Mouse (Mus musculus) ZHBTc4 (cell line): ENCODE measurements at regions not wholly inside any gene's neighbourhood (a gene's known extent, or its start where the extent isn't known, plus 50 kb on each side); places are given as distances from the start of the nearest gene placed in this dataset.
A peak's percentile ranks its signal among the peaks of the same experiment; 100 is the strongest.

Source experiments
- DNase-seq: peaks from one replicate; pipeline ENCODE4 v3.0.0-alpha.2; 2011; ENCODE audit warnings: low read depth, low spot score

DNA sequence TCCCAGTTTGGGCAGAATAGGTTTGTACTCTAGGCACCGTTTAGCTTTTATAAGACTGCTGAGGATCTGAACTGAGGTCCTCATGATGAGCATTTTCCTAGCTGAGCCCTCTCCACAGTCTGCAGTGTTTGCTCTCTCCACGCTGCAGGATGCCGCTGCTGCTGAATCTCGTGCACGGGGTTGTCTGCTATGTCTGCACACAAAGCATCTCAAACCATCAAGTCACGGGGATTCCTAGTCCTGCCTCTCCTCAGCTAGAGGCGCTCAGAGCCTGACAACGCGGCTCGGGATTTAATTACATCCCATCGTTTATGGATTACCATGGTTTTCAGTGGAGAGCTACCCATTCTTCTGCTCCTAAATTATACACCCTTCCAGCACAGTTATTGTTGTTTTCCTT, 175.6 kb downstream of the Rnf144b start:
- peak; percentile 34 for DNase-seq

DNA sequence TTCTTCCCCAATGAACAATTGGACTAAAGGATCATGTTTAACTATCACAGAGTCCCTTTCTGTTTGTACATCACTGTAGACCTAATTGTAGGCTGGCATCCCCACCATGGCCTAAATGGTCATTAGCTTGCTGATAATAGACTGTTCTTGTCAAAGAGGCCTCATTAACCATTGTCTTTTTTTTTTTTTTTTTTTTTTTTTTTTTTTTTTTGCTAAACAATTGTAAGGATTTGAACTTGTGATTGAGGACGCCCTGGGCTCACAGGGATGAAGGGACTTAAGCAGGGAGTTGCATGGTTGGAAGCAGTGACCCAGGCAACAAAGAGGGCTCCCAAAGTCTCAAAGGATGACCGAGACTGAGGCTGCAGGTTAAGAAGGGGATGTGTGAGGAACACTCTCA, 178.0 kb downstream of the Rnf144b start:
- no peak for DNase-seq

DNA sequence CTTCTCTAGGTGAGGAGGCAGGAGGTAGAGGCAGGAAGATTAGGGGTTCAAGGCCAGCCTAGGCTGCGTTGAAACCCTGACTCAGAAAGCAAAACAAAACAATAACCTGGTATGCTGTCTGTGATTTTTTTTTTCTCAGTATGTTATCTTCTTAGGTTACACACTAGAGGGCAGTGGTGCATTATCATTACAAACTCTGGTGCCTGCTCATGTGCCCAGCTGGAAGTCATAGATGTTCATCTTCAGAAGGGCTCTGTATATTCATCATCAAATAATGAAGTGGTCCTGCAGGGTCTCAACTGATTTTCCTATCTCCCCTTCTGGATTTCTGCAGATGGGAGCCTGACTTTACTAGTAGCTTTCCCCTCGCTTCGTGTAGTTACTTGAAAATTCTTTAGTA, 178.6 kb downstream of the Rnf144b start:
- no peak for DNase-seq

DNA sequence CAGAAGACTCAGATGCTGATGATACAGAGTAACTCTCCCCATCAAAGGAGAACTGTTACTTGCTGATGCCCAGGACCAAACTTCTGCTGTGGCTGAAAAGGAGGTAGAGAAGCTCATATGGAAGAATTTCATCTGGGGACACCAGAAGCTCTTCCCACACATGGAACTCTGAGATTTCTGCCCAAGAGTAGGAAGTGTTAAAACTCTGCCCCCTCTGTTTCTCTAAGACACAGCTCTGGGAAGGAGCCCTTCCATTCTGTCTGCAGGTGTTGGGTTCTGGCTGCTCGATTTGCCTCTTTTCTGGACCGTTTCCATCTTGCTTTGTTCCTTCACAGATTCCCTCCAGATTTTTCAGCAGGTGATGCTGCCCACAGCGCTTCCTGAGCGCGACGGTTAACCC, 187.0 kb downstream of the Rnf144b start:
- no peak for DNase-seq

DNA sequence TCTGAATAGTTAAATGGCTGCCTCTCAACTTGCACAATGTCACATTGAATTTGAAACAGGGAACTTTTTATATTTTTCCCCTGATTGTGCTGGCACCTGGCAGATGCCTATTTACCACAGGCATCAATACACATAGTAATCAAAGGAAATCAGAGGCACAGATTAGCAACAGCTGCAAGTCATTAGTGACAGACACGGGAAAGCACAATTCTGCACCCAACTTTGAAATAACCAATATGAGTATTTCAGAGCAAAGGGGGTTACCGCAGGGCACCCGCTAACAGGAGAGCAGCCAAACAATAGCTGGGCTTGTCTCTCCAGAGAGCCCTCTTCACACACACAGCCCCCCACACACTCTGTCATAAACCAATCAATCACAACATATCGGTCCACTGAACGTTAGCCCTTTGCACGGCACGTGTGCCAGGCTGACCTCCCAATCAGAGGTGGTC, 188.3 kb downstream of the Rnf144b start:
- DNase-seq: no peak

DNA sequence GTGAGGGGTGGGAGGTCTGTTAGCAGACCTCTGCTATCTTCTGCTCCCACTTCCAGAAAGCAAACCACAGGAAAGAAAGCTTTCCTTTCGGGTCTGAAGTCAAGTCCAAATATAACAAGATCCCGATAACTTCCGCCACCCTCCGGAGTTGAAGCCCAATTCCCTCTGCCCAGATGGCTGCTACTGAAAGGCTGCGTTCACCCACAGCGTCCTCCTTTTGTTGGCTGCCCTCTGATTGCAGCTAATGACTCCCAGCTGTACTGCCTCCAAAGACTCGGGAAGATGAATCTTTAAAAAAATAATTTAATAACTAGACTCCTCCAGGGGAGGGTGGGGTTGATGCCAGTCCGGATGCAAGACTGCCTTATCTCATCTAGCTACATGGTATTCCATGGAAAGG, 197.1 kb downstream of the Rnf144b start:
- DNase-seq: no peak

DNA sequence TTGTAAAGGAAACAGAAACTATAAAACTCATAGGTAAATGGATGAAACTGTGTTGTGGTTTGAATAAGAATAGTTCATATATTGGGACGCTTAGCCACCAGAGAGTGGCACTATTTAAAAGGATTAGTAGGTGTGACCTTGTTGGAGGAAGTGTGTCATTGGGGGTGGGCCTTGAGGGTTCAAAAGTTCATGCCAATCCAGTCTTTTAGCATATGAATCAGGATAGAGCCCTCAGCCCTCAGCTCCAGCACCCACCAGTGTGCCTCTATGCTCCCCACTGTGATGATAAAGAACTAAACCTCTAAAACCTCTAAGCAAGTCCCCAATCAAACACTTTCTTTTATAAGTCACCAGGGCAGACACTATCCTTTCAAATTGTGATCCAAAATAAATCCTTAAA, 199.4 kb downstream of the Rnf144b start:
- DNase-seq: peak; percentile 26

DNA sequence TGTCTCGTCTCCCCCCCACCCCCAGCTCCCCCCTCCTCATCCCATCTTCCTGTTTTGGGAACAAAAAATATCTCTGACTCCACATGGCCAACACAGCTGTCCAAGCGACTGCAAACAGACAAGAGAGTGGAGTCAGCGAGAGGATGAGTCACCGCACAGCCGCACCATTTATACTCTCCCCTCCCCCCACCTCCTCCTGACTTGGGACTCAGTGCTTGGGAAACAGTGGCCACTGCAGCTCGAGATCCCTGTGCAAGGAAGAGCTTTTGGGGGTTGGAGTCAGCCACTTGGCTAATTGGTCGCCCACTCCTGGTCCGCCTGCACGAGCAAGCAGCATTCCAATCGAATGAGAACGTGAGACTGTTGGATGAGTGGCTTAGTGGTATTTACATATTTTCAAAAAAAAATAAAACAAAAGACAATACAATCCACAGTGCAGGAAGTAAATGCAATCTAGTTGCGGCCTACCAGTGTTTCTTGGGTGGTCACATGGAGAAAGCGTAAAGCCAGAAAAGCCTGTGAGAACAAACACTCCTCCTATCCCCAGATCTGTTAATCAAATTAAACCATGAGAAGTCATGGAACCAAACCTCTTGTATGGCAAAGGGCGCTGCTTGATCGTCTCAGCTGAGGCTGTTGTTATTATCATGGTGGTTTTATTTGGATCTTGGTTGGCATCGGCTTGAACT, 213.7 kb downstream of the Rnf144b start:
- DNase-seq: peak; percentile 23

DNA sequence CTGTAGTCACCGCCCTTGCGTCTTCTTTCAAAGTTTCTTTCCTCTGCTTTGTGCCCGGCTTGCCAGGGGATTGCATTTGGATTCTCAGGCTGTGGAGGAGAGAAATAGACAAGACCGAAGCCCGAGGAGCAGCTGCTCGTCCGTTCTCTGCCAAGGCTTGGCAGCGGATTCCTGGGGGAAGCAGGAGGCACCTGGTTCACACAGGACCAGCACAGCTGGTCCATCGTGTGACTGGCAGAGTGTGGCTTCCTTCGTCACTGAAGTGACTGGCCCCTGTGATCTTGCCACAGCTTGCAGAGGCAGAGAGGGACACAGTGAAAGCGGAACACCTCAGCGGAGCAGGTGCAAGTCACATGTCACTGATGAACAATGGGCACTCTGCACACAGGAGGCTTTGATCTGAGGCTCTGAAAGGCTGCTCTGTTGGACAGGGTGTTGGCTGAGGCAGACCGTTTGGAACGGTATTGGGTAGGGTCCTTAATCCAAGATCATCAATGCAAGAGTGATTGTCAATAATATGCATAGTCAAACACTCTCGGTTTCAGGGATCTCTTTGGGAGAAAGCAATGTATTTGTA, 214.5 kb downstream of the Rnf144b start:
- DNase-seq: peak; percentile 51

DNA sequence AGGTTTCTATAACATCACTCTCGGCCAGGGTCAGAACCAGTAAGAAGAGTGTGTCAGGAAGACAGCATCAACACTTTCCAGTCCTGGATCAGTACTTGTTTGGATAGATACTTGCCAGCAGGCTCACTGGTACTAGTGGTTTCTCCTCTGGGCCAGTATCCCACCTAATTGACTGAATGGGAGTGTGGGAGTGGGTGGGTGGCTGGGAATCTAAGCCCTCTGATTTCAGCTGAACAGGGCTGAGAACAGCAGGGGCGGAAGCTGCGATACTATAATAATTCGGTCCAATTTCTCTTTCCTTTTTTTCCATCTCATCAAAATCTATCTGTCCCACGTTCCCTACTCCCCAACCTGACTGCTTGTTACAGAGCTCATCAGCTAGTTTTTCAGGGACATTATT, 217.0 kb downstream of the Rnf144b start:
- no peak for DNase-seq

DNA sequence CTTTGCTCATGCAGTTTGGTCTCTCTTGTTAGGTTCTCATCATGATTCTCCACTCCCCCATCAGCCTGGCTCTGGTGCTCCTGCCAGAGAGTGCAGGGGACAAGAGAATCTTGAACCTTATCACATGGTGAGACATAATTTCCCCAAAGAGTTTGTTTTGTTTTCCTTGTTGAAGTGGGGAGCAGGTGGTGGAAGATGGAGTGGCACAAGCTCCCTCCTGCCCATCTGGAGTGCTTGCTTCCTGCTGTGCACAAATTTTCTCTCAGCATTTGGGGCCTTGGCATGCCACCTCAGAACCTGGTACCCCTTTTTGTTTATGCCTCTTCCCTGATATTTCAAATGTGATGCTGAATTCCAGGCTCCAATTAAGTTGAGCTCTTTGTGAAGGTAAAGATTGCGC, 219.9 kb downstream of the Rnf144b start:
- no peak for DNase-seq

DNA sequence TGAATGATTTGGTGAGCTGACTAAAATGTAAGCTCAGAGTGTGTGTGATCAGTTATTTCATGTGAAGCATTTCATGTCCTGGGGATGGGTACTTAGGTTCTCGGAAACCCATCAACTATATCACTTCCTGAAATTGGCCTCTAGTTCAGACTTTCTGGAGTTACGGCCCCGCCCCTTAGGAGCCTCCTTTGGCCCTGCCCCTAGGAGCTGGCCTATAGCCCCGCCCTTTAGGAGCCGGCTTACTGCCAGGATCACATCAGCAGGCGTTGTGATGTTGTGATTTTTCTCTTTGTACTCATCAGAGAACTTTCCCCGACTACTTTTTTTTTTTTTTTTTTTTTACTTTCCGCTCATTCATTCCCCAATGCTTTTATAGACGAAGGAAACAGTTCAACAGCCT, 223.1 kb downstream of the Rnf144b start:
- DNase-seq: peak; percentile 82

DNA sequence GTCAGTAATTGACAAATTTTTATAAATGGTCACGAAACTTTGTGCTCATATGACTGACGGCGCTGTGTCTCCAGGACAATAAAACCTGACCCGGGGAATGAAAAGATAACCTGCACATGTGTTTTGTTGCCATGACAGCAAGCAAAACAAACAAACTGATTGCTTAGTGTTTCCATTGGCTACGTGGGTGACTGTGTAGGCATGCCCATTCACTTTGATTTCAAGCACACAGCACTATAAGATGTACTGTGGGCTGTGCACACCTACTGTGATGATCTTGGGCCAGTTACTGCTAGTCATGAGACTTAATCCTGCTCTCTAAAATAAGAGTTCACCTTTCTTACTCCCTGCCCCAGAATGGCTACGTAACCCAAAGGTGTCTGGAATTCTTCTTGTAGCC, 225.4 kb downstream of the Rnf144b start:
- no peak for DNase-seq

DNA sequence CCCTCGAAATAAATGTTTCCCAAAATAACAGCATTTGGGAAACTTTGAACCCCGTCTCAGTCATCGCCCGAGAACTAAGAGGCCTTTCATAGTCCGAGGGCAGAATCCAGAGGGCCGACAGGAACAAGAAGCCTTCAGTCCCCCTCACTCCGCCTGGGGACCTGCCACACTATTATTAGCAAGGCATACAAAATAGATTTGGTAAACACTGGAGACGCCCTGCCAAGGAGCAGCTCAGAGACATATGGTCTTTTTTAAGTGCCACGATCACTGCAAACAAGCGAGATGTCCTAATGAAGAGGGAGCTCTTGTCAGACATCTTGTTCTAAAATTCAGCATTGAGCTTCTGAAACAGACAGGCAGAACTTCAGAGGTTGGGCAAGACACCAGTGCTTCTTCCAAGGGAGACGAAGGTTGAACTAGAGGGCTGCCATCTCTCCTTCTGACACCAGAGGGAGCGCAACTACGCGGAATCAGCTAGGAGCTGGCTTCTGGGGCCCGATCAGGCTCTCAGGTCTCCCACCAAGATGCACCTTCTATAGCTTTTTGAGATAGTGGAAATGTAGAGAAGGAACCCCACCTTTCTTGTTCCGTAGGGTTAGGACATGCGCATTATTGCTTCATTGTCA, 226.2 kb downstream of the Rnf144b start:
- DNase-seq: peak; percentile 75

DNA sequence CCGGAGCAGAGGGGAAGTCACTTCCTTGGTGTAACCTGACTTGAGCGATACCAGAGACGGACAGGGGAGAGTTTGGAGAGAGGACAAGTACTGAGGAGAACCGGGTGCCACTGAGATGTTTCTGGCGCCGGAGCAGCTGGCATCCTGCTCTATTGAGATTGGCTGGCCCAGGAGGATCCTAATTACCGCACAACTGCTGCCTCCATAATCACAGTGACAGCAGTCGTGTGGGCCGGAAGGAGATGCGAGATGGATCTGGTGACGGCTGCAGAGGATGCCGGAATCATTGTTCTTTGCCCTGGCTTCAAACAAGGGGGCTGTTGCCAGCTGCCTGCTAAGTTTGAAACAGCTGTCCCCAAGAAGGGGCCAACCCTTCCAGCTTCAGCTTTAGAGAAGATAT, 232.0 kb downstream of the Rnf144b start:
- no peak for DNase-seq

DNA sequence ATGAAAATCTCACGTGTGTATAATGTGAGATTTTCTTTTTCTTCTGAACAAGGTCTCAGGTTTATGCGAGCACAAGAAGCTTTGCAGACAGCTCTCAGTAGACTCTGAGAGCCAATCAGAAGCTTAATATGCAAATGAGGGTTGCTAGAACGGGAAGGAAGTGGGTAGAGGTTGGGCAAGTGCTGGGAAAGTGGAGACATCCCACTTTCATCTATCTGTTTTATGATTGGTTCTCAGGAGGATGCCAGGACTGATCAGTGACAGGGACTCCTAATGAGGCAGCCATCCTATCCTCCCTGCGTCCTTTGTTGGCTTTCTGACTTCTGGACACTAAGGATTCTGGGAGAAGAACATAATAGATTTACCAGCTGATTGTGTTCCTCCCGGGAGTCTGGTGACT, 232.7 kb downstream of the Rnf144b start:
- no peak for DNase-seq

DNA sequence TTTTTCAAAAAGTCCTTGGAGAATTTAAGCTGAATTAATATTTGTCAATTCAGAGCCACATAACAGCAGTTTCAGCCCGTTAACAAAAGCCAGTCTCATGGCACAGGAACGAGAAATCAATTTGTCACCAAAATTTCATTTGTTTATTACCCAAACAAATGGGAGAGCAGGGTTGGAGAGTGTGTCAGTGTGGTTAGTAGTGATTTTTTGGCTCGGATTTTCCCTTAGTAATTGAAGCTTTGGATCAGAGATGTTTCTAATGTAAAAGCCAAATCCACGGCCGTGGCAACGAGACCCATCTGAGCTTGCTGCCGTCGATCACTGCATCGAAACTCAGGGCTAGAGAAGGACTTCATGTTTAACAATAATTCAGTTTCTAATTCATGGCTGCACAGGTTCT, 236.5 kb downstream of the Rnf144b start:
- no peak for DNase-seq

DNA sequence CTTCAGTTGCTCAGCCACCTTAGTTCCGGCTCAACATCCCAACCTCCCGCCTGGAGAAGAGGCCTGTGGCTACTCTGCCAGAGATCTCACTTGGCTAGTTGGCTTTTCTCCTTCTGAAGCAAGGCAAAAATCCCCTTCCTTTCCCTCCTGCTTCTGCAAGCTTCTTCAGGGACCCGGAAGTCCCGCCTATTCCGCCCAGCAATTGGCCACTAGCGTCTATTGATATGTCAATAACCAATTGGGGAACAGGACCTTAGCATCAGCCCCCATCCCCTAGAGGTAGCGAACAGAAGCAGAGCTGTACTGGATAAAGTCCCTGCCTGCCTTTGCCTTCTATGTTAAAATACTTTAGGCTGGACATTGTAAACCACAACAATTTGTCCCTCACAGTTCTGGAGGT, 243.3 kb downstream of the Rnf144b start:
- DNase-seq: peak; percentile 78

DNA sequence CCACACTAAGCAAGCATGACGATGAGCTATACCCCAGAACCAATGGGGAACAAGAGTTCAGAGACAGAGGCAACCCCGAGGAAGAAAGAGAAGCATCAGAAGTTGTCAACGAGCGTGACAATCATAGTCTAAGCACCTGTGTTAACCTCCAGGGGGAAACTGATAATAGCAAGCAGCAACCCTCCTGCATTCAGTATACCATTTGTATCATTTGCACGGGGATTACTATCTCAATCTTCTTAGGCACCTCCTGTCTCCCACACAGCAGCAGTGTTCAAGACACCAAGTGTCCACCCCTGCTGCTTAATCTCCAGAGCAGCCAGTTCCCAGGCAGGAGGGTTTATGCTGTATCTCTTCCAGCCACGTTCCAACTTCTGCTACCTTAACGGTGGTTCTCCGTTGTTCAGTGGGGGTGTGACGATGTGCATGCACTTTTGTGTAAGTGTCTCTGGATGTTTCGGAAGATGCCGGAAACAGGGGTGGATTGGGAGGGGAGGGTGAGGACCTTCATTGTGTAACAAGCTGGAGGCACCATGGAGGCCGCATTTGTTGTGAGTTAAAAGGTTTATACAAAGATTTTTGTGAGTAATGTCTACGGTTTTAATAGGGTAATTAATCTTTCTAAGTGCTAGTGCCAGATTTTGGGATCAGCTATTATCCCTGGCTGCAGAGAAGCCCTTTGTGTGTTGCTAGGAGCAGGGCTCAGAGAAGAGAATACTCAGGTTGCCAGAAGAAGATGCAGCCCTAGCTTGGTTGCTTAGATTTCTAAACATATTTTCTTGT, 245.8 kb downstream of the Rnf144b start:
- no peak for DNase-seq

DNA sequence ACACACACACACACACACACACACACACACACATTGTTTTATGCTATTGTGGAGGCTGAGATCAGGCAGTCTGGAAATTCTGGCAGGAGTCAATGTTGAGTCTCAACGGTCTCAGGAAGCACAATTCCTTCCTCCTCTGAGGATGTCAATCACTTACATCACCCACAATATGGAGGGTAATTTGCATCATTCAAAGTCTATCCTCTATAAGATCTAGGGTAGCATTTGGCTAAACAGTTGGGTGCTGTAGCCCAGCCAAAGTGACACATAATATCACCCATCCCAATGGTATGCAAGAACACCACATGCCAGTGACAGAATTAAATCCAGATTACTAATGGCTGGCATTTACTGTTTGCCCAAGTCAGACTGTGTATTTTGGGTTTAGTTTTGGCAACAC, 252.1 kb downstream of the Rnf144b start:
- no peak for DNase-seq

DNA sequence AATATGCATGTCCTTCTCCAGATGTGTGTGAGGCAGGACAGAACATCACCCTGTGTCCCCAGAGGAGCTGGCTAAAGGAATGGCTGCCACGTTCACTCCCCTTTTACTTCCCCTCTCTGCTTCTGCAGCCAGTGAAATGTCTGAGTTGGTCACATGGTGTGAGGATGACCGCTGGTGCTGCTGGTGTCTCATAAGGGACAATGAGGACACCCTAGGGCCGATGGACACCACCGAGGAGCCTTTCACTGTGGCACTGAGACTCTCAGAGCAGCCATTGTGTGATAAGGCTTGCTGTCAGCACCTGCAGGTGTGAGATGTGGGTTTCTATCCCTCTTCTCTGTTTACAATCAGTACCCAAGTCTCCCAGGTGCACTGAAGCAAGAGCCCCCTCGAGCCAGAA, 268.6 kb downstream of the Rnf144b start:
- DNase-seq: no peak

DNA sequence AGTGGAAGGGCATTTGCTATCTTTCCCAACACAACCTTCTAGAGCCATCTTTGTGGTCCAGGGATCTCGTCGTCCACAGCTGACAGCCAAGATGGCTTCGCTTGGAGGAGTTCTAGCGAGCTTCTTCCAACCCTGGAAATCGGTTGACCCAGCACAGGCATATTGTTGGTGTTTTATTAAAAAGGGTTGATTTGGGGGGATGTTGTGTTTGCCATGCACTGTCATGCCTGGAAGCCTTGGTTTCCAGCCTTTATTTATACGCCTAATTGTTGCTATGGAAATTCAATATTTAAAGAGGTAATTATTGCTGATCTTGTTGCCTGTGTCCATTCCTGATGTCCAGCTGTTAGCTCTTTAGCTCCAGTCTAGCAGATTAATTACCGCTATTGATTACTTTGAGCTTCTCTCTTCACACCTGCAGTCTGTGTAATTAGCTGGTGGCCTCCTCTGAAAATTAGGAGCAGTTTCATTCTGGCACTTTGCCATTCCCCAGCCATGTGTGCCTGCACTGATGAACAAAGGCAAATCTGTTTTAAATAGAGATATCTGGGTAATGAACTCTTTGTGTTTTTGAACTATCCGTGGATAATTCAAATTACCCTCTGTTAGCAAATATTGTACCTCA, 275.4 kb downstream of the Rnf144b start:
- DNase-seq: no peak
